Mouse (Mus musculus) retina, postnatal 7 days (tissue): ENCODE data around the gene Ftcd.

Source experiments
- DNase-seq: peaks from one replicate; pipeline ENCODE4 v3.0.0-alpha.2; 2012; ENCODE audit warnings: low read depth, low spot score

Gene Ftcd

GRCm38 (mm10) chr10:76575374-76575773, at the start of gene Ftcd:
Gene Ftcd (plus strand): TSS chr10:76575648.
- DNase-seq: no peak

GRCm38 (mm10) chr10:76530922-76531321, 44.5 kb upstream of the Ftcd start:
- no peak for DNase-seq

GRCm38 (mm10) chr10:76531375-76531774, 44.1 kb upstream of the Ftcd start, which contains the start of gene Lss:
Gene Lss (plus strand): TSS chr10:76531588.
- DNase-seq: peak; percentile 95

- DNase-seq: no peak
Measured at GRCm38 (mm10) chr10:76531828-76532227, 43.6 kb upstream of the Ftcd start.

GRCm38 (mm10) chr10:76535526-76535925, 39.9 kb upstream of the Ftcd start:
- no peak for DNase-seq

- DNase-seq: no peak
Measured at GRCm38 (mm10) chr10:76537619-76538018, 37.8 kb upstream of the Ftcd start.

- DNase-seq: no peak
Measured at GRCm38 (mm10) chr10:76541336-76542085, 33.9 kb upstream of the Ftcd start.

GRCm38 (mm10) chr10:76542636-76543375, 32.6 kb upstream of the Ftcd start:
- no peak for DNase-seq

GRCm38 (mm10) chr10:76546566-76546965, 28.9 kb upstream of the Ftcd start:
- DNase-seq: no peak

GRCm38 (mm10) chr10:76548218-76548617, 27.2 kb upstream of the Ftcd start:
- DNase-seq: no peak

- DNase-seq: no peak
Measured at GRCm38 (mm10) chr10:76550458-76550857, 25.0 kb upstream of the Ftcd start.

GRCm38 (mm10) chr10:76551556-76551955, 23.9 kb upstream of the Ftcd start:
- DNase-seq: no peak

- DNase-seq: no peak
Measured at GRCm38 (mm10) chr10:76554061-76554460, 21.4 kb upstream of the Ftcd start.

GRCm38 (mm10) chr10:76561972-76562371, 13.5 kb upstream of the Ftcd start, which contains the start of gene Spatc1l:
Gene Spatc1l (plus strand): TSS chr10:76562272.
- DNase-seq: no peak

GRCm38 (mm10) chr10:76569996-76570685, 5.3 kb upstream of the Ftcd start:
- no peak for DNase-seq

GRCm38 (mm10) chr10:76571070-76571469, 4.4 kb upstream of the Ftcd start:
- DNase-seq: no peak

- no peak for DNase-seq
Measured at GRCm38 (mm10) chr10:76572151-76572550, 3.3 kb upstream of the Ftcd start.

- no peak for DNase-seq
Measured at GRCm38 (mm10) chr10:76576920-76577319, 1.5 kb downstream of the Ftcd start.

GRCm38 (mm10) chr10:76584138-76584537, 8.7 kb downstream of the Ftcd start:
- no peak for DNase-seq

GRCm38 (mm10) chr10:76586190-76586589, 10.7 kb downstream of the Ftcd start:
- DNase-seq: no peak

GRCm38 (mm10) chr10:76590197-76590596, 14.7 kb downstream of the Ftcd start:
- no peak for DNase-seq

GRCm38 (mm10) chr10:76596338-76596737, 20.9 kb downstream of the Ftcd start:
- no peak for DNase-seq
